ENCODE assay signal across 10 mouse cellular contexts in genomic region chr5:64224735-64225425, GRCm38 (mm10).
DNase-seq lines count a peak whose midpoint lies in the region; ATAC-seq and TF ChIP-seq lines count a peak whose summit lies in the region.
"Had no signal": no experiment of that assay in that cellular context is flagged by ENCODE, and none has a peak within 500 bp of the region (broad histone marks: within the 10 kb centered on the region; RNA-seq: fewer than 3 reads in every experiment).

No protein-coding gene starts in this region.

- H3K4me1 ChIP-seq in lung, embryonic 14.5 days (ENCODE audit: insufficient read depth), result peaks cover 5% of the 10 kb centered on the region
- peaks cover 5% of the 10 kb centered on the region for H3K4me1 ChIP-seq in hindbrain, embryonic 16.5 days (ENCODE audit: control insufficient read depth, insufficient read depth, low read depth, low read length)
- H3K4me1 ChIP-seq in olfactory bulb, adult 2 months (ENCODE audit: control insufficient read depth, insufficient read depth, low read length), result peaks cover 12% of the 10 kb centered on the region

- no peak overlapping the region for H3K9ac ChIP-seq in lung, embryonic 14.5 days
- no peak overlapping the region for H3K9ac ChIP-seq in hindbrain, embryonic 16.5 days (ENCODE audit: low read depth, low read length)

- no peak for DNase-seq in frontal cortex, postnatal 25 days (ENCODE audit: low spot score in 2 of 2)
- DNase-seq in lung, embryonic 14.5 days, result peak; percentile 72
- DNase-seq in lung, postnatal 36 days, result no peak
- DNase-seq in thymus, postnatal 36 days, result no peak
- DNase-seq in retina, postnatal 1 day, result no peak
- DNase-seq: gastrocnemius, postnatal 10 days had no signal

- no peak for TF ChIP-seq CTCF in lung, embryonic 14.5 days (IDR thresholded peaks at IDR 0.05; ENCODE audit: low read depth)
- no peak for TF ChIP-seq CTCF in olfactory bulb, adult 2 months (IDR thresholded peaks at IDR 0.05; ENCODE audit: insufficient read depth, low read depth, low read length)

- ATAC-seq in frontal cortex, adult (ENCODE audit: low TSS enrichment), result peak; percentile 84
- no peak for ATAC-seq in lung, embryonic 14.5 days (ENCODE audit: insufficient read depth)
- peak; percentile 50 for ATAC-seq in hindbrain, embryonic 16.5 days

- no peaks in the 10 kb centered on the region for H3K27me3 ChIP-seq in lung, embryonic 14.5 days (ENCODE audit: insufficient read depth, low read length)
- H3K27me3 ChIP-seq in hindbrain, embryonic 16.5 days (replicated peaks; ENCODE audit: control insufficient read depth, insufficient read depth, low read length), result no peaks in the 10 kb centered on the region

- no peaks in the 10 kb centered on the region for H3K36me3 ChIP-seq in lung, embryonic 14.5 days (ENCODE audit: insufficient read depth)
- no peaks in the 10 kb centered on the region for H3K36me3 ChIP-seq in hindbrain, embryonic 16.5 days (ENCODE audit: control insufficient read depth, insufficient read depth, low read length)

- no peak for TF ChIP-seq POLR2A in olfactory bulb, adult 2 months (IDR thresholded peaks at IDR 0.05; ENCODE audit: insufficient read depth, low read depth, low read length)

- H3K9me3 ChIP-seq in lung, embryonic 14.5 days (ENCODE audit: low read depth, low read length), result no peaks in the 10 kb centered on the region
- peaks cover 2% of the 10 kb centered on the region; the same call in 1 of the 2 replicates for H3K9me3 ChIP-seq in hindbrain, embryonic 16.5 days (ENCODE audit: control insufficient read depth, low read length)

- H3K4me2 ChIP-seq in lung, embryonic 14.5 days, result no peak overlapping the region
- H3K4me2 ChIP-seq in hindbrain, embryonic 16.5 days (ENCODE audit: low read length), result no peak overlapping the region

- 73% methylated on average over 9 of the region's 9 CpGs for WGBS in lung, embryonic 14.5 days
- 61% methylated on average over 9 of the region's 9 CpGs for WGBS in hindbrain, embryonic 16.5 days
- WGBS in olfactory bulb, adult 2 months, result 28% methylated on average over 9 of the region's 9 CpGs

- no peak overlapping the region for H3K4me3 ChIP-seq in lung, embryonic 14.5 days (ENCODE audit: low read depth, low read length)
- H3K4me3 ChIP-seq in hindbrain, embryonic 16.5 days (ENCODE audit: low read length), result no peak overlapping the region
- H3K4me3 ChIP-seq in olfactory bulb, adult 2 months (ENCODE audit: insufficient read depth, low read depth, low read length), result no peak overlapping the region
- H3K4me3 ChIP-seq: left cerebral cortex, adult 2 months had no signal

- H3K27ac ChIP-seq in lung, embryonic 14.5 days (ENCODE audit: low read depth), result no peak overlapping the region
- H3K27ac ChIP-seq in hindbrain, embryonic 16.5 days (ENCODE audit: low read depth, low read length), result no peak overlapping the region
- H3K27ac ChIP-seq in olfactory bulb, adult 2 months (ENCODE audit: insufficient read depth, low read depth, low read length), result 0 out of 2 replicates have a peak overlapping the region, but pooled peaks have one; percentile 24
- H3K27ac ChIP-seq: left cerebral cortex, adult 2 months had no signal
